In genomic region chr1:88994588-88995331, GRCm38 (mm10) we compare ENCODE assay signal across 12 mouse cellular contexts.
DNase-seq lines count a peak whose midpoint lies in the region; ATAC-seq and TF ChIP-seq lines count a peak whose summit lies in the region.
"Had no signal": no experiment of that assay in that cellular context is flagged by ENCODE, and none has a peak within 500 bp of the region (broad histone marks: within the 10 kb centered on the region; RNA-seq: fewer than 3 reads in every experiment).

No protein-coding gene starts in this region.

- H3K4me3 ChIP-seq in heart, embryonic 12.5 days = no peak overlapping the region
- H3K4me3 ChIP-seq in midbrain, embryonic 11.5 days (ENCODE audit: low read depth, low read length) = no peak overlapping the region
- H3K4me3 ChIP-seq in midbrain, embryonic 16.5 days (ENCODE audit: low read depth, low read length) = no peak overlapping the region
- H3K4me3 ChIP-seq in limb, embryonic 12.5 days (replicated peaks) = no peak overlapping the region
- no peak overlapping the region for H3K4me3 ChIP-seq in myocyte
- H3K4me3 ChIP-seq: erythroblast, embryonic 14.5 days; liver, embryonic 13.5 days had no signal

- no peak overlapping the region for H3K4me2 ChIP-seq in heart, embryonic 12.5 days
- no peak overlapping the region for H3K4me2 ChIP-seq in midbrain, embryonic 11.5 days
- no peak overlapping the region for H3K4me2 ChIP-seq in midbrain, embryonic 16.5 days (ENCODE audit: low read length)
- H3K4me2 ChIP-seq in limb, embryonic 12.5 days = 0 out of 2 replicates have a peak overlapping the region, but pooled peaks have one; percentile 35
- peak overlapping the region; percentile 48 for H3K4me2 ChIP-seq in myocyte (ENCODE audit: low read depth)
- H3K4me2 ChIP-seq: liver, embryonic 13.5 days had no signal

- peaks cover 20% of the 10 kb centered on the region for H3K4me1 ChIP-seq in heart, embryonic 12.5 days (replicated peaks)
- H3K4me1 ChIP-seq in midbrain, embryonic 11.5 days (ENCODE audit: control insufficient read depth, insufficient read depth, low read length) = no peaks in the 10 kb centered on the region
- peaks cover 10% of the 10 kb centered on the region for H3K4me1 ChIP-seq in midbrain, embryonic 16.5 days (ENCODE audit: control insufficient read depth, insufficient read depth, low read length)
- peaks cover 28% of the 10 kb centered on the region for H3K4me1 ChIP-seq in limb, embryonic 12.5 days (replicated peaks)
- H3K4me1 ChIP-seq: liver, embryonic 13.5 days had no signal

- 65% methylated on average over 12 of the region's 12 CpGs for WGBS in heart, embryonic 12.5 days
- WGBS in midbrain, embryonic 11.5 days = 66% methylated on average over 12 of the region's 12 CpGs
- WGBS in midbrain, embryonic 16.5 days = 70% methylated on average over 12 of the region's 12 CpGs
- WGBS in limb, embryonic 12.5 days = 53% methylated on average over 12 of the region's 12 CpGs

- no peak overlapping the region for H3ac ChIP-seq in myocyte (ENCODE audit: control insufficient read depth, insufficient read length)

- no peak overlapping the region for H3K27ac ChIP-seq in heart, embryonic 12.5 days (ENCODE audit: poor library complexity, severe bottlenecking)
- no peak overlapping the region for H3K27ac ChIP-seq in midbrain, embryonic 11.5 days (ENCODE audit: low read depth, low read length)
- H3K27ac ChIP-seq in midbrain, embryonic 16.5 days (ENCODE audit: low read length) = no peak overlapping the region
- peak overlapping the region; percentile 25; the same call in 1 of the 2 replicates for H3K27ac ChIP-seq in limb, embryonic 12.5 days
- H3K27ac ChIP-seq: liver, embryonic 13.5 days had no signal

- H3K9ac ChIP-seq in heart, embryonic 12.5 days = no peak overlapping the region
- no peak overlapping the region for H3K9ac ChIP-seq in midbrain, embryonic 11.5 days (ENCODE audit: low read length)
- no peak overlapping the region for H3K9ac ChIP-seq in midbrain, embryonic 16.5 days (ENCODE audit: low read depth, low read length)
- no peak overlapping the region for H3K9ac ChIP-seq in limb, embryonic 12.5 days (replicated peaks)
- H3K9ac ChIP-seq: liver, embryonic 13.5 days had no signal

- H3K36me3 ChIP-seq in heart, embryonic 12.5 days = no peaks in the 10 kb centered on the region
- H3K36me3 ChIP-seq in midbrain, embryonic 11.5 days (ENCODE audit: control insufficient read depth, insufficient read depth, low read length) = no peaks in the 10 kb centered on the region
- H3K36me3 ChIP-seq in midbrain, embryonic 16.5 days (ENCODE audit: control insufficient read depth, insufficient read depth, low read length) = no peaks in the 10 kb centered on the region
- H3K36me3 ChIP-seq in limb, embryonic 12.5 days = no peaks in the 10 kb centered on the region
- H3K36me3 ChIP-seq in myocyte (ENCODE audit: control insufficient read depth, insufficient read depth) = no peaks in the 10 kb centered on the region
- H3K36me3 ChIP-seq: liver, embryonic 13.5 days had no signal

- no peak for ATAC-seq in heart, embryonic 12.5 days (ENCODE audit: insufficient number of reproducible peaks, low FRiP score)
- ATAC-seq in midbrain, embryonic 11.5 days (ENCODE audit: low FRiP score) = no peak
- no peak for ATAC-seq in midbrain, embryonic 16.5 days
- no peak for ATAC-seq in limb, embryonic 12.5 days (ENCODE audit: insufficient number of reproducible peaks, insufficient read depth, low FRiP score, low TSS enrichment, low read depth)

- peak; percentile 92 for DNase-seq in heart, adult 11 months
- DNase-seq in midbrain, embryonic 11.5 days (ENCODE audit: low spot score, missing footprints) = peak; percentile 79
- no peak for DNase-seq in left cerebral cortex, adult 8-10 months (ENCODE audit: low spot score in 2 of 2)
- DNase-seq in gastrocnemius, adult 8-10 months (ENCODE audit: low spot score in 2 of 2) = no peak
- DNase-seq: liver, embryonic 13.5 days; thymus, adult 2 months had no signal

- no peak for TF ChIP-seq POLR2A in myocyte (IDR thresholded peaks at IDR 0.05; ENCODE audit: insufficient read length, low read depth)

- no peaks in the 10 kb centered on the region for H3K9me3 ChIP-seq in heart, embryonic 12.5 days (replicated peaks)
- no peaks in the 10 kb centered on the region for H3K9me3 ChIP-seq in midbrain, embryonic 11.5 days (ENCODE audit: control insufficient read depth, low read length)
- H3K9me3 ChIP-seq in midbrain, embryonic 16.5 days (replicated peaks; ENCODE audit: control insufficient read depth, low read length, poor library complexity, severe bottlenecking) = no peaks in the 10 kb centered on the region
- H3K9me3 ChIP-seq in limb, embryonic 12.5 days = no peaks in the 10 kb centered on the region
- H3K9me3 ChIP-seq: liver, embryonic 13.5 days had no signal

- H3K27me3 ChIP-seq in heart, embryonic 12.5 days (replicated peaks) = no peaks in the 10 kb centered on the region
- no peaks in the 10 kb centered on the region for H3K27me3 ChIP-seq in midbrain, embryonic 11.5 days (ENCODE audit: control insufficient read depth, insufficient read depth, low read length)
- no peaks in the 10 kb centered on the region for H3K27me3 ChIP-seq in midbrain, embryonic 16.5 days (ENCODE audit: control insufficient read depth, insufficient read depth, low read depth, low read length)
- no peaks in the 10 kb centered on the region for H3K27me3 ChIP-seq in limb, embryonic 12.5 days
- H3K27me3 ChIP-seq in myocyte (ENCODE audit: control insufficient read depth, insufficient read depth, insufficient read length) = no peaks in the 10 kb centered on the region
- H3K27me3 ChIP-seq: CH12.LX; liver, embryonic 13.5 days had no signal

- H3K79me2 ChIP-seq in myocyte (ENCODE audit: control insufficient read depth, insufficient read depth) = no peaks in the 10 kb centered on the region

TF ChIP-seq in myocyte, 11 proteins besides CTCF, POLR2A, EP300 and RAD21:
- TF ChIP-seq MYOD1 (IDR thresholded peaks at IDR 0.05; ENCODE audit: control insufficient read depth in 1 of 3, insufficient read length in 2 of 3, low read depth in 2 of 3) (peak in 1 of 3 experiments; percentile 33), MYOG (IDR thresholded peaks at IDR 0.05; ENCODE audit: control insufficient read depth in 1 of 3, insufficient read depth in 1 of 3, insufficient read length in 2 of 3, low read depth in 2 of 3) (peak in 1 of 3 experiments; percentile 54), E2F4 (IDR thresholded peaks at IDR 0.05; ENCODE audit: insufficient read depth) (no peak), CEBPB (IDR thresholded peaks at IDR 0.05; ENCODE audit: insufficient read depth, poor library complexity, severe bottlenecking) (no peak)
TF ChIP-seq in myocyte: peak in this region for 2.

Comparison
In these comparisons a context has a peak if more than half of its experiments do, and no peak if none do; other contexts are left out.
1. DNase-seq: peak in heart, adult 11 months (single experiment) and midbrain, embryonic 11.5 days (single experiment); none in left cerebral cortex, adult 8-10 months (0 of 2) and gastrocnemius, adult 8-10 months (0 of 2).
2. H3K4me2 ChIP-seq: peak in limb, embryonic 12.5 days (single experiment) and myocyte (single experiment); none in heart, embryonic 12.5 days (single experiment), midbrain, embryonic 11.5 days (single experiment) and midbrain, embryonic 16.5 days (single experiment).